Mouse (Mus musculus) megakaryocyte progenitor cell, adult 5-6 weeks (primary cell): ENCODE measurements around the gene Tet2. TPM values are rescaled to one million over a fixed set of nuclear protein-coding genes. Genes with fewer than 3 reads are reported as not detected.

ENCODE experiments used
- ATAC-seq: replicated peaks from 2 replicates; pipeline ENCODE4 v1.8.0; 2016; ENCODE audit warnings: mild to moderate bottlenecking, moderate TSS enrichment, inconsistent platforms; ENCODE audit not compliant: poor library complexity
- total RNA-seq, 2 experiments: library from RNA; stranded (forward) in 1 of 2; stranded (reverse) in 1 of 2; fragments of 157-497, 149-512 nt in 1 of 2; fragments of 200-1000 nt in 1 of 2; gene quantifications; 2 replicates each; pipeline versions ENCODE4 v1.2.3 to v1.2.4; 2015 to 2017

The Tet2 gene
- total RNA-seq, 2 experiments from 2014 or later, result 42.4 to 65.9 TPM

GRCm38 (mm10) chr3:133462485-133462884 is 82.5 kb downstream of the Tet2 start:
- no peak for ATAC-seq

DNA sequence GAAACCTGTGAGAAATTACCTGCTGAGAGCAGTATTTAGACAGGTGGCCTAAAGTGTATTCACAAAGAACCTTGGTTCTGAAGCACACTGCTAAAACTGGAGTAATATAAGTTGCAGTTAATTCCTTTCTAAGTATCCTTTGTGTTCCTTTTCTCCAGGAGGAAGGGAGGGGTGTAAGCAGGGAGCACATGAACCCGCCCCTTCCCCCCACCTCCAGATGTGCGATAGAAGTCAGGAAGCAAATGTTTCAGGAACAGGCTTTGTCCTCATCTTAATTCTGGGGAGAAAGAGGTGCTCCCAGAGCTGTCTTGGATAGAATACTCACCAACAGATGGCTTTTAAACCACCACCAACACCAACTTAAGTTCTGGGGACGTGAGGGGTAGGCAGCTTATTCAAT is 82.9 kb downstream of the Tet2 start:
- ATAC-seq, result no peak

GRCm38 (mm10) chr3:133459174-133459573 is 85.8 kb downstream of the Tet2 start:
- no peak for ATAC-seq

DNA sequence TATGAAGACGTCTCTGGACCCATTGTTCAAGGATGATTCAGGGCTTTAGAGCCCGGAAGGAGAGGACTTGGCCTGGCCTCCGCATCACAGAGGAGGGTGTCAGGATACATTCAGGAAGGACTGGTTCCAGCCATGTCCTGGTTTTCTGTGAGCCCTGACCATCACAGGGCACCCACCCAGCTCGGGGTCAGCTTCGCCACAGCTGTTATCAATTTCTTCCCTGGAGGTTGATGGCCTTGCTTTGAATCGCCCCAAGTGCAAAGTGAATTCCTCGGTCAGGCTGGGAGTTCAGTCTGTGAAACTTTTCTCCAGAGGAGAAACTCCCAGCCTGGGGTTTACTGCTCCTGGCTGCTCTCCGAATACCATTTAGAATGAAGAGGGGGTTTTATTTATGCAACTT is 91.0 kb downstream of the Tet2 start:
- ATAC-seq, result no peak

DNA sequence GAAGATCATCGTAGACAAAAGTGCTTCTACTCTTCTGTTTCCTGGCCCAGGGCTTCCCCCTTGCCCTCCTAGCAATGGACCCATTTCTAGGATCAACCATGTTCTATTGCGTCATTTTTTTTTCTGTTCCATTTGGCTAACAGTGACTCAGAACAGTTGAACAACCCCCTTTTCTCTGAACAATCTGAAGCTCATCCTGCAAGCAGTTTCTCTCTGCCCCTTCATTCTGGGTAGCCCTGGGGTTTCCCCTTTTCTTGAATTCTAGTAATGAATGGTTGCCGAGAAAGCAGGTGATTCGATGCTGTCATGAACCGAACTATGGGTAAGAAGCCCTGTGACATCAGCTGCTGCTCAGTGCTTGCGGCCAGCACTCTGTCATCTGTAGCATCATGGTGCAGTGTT is 108.0 kb downstream of the Tet2 start:
- peak; percentile 54 for ATAC-seq

- ATAC-seq, result peak; percentile 95
Observed at GRCm38 (mm10) chr3:133436279-133436860, 108.6 kb downstream of the Tet2 start.

GRCm38 (mm10) chr3:133435774-133436148 is 109.2 kb downstream of the Tet2 start:
- ATAC-seq, result 0 out of 2 replicates have a peak, but pooled peaks have one; percentile 15

- no peak for ATAC-seq
Observed at GRCm38 (mm10) chr3:133435141-133435773, 109.7 kb downstream of the Tet2 start.

GRCm38 (mm10) chr3:133429394-133430173 is 115.4 kb downstream of the Tet2 start:
- no peak for ATAC-seq

- no peak for ATAC-seq
Observed at GRCm38 (mm10) chr3:133428003-133428402, 116.9 kb downstream of the Tet2 start.

DNA sequence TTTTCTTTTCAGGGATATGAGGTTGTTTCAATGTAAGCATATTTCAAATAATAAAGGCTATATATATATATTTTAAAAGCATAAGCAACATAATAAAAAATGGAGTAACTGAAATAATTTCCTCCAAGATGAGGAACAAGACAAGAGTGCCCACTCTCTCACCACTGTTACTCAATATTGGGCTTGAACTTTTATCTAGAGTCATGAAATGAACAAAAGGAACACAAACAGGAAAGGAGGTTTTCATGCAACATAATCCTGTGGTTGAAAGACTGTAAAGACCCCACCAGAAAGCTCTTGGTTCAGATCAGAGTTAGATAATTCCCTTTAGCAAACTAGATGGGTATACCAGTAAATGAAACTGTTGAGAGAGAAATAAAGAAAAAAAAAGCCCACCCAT is 121.9 kb downstream of the Tet2 start:
- peak; percentile 92 for ATAC-seq

GRCm38 (mm10) chr3:133414747-133415146 is 130.2 kb downstream of the Tet2 start:
- ATAC-seq, result no peak

Other genes starting within 250 kb of the Tet2 start
- gene Ppa2, start 235.0 kb downstream of the Tet2 start, total RNA-seq (2015), result 74.3 and 77.4 TPM in 2 replicates
- gene Ppa2, start 235.0 kb downstream of the Tet2 start, total RNA-seq (2017), result 70.4 and 79.6 TPM in 2 replicates